Mouse (Mus musculus): ENCODE measurements around the gene Csf2.

- TF ChIP-seq CTCF (IDR thresholded peaks at IDR 0.05; ENCODE audit: low read depth, low read length) = no peak
- TF ChIP-seq POLR2A (IDR thresholded peaks at IDR 0.05; ENCODE audit: insufficient read depth, low read length) = no peak
Measured at GRCm38 (mm10) chr11:54236939-54237338, 12.5 kb downstream of the Csf2 start.
